Mouse (Mus musculus): ENCODE results near the gene Ctsf.
"Not testable (repeated sequence)": the region's sequence is repeated elsewhere in the genome, so short reads cannot be mapped to it uniquely, and the experiment has no call there.

The Ctsf gene

DNA sequence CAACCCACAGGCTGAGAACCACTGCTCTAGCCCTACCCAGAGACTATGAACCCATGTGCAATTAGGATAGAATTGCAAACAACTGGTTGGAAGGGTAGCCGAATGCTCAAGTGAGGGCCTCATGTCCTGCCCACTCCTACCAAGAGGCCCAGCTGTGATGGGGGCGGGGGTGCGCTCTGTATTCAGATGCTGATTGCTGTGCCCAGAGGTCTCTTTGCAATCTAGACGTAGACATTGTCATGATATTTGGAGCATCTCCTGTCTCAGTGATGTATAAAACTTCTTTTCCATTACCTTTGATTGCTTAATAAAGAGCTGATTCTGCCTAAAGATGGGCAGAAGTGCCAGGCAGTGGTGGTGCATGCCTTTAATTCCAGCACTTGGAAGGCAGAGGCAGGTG lies 5.1 kb upstream of the Ctsf start:
- DNase-seq (ENCODE audit: low spot score in 2 of 2) = no peak

DNA sequence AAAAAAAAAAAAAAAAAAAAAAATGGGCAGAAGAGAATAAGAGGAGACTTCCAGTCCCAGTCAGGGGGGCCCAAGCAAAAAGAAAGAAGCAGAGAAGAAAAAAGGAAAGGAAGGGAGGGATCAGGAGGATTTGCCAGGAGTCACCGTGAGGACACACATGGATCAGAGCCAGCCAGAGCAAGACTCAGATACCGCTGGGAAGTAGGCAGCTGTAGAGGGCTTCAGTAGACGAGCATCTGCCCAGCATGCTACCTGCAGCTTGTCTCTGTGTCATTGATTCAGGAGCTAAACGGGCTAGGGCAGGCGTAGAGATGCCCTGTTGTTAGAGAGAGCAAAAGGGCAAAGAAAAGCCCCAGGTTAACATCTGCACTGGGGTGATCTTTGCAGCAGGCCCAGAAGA lies 4.6 kb upstream of the Ctsf start:
- no peak for DNase-seq (ENCODE audit: low spot score in 2 of 2)

DNA sequence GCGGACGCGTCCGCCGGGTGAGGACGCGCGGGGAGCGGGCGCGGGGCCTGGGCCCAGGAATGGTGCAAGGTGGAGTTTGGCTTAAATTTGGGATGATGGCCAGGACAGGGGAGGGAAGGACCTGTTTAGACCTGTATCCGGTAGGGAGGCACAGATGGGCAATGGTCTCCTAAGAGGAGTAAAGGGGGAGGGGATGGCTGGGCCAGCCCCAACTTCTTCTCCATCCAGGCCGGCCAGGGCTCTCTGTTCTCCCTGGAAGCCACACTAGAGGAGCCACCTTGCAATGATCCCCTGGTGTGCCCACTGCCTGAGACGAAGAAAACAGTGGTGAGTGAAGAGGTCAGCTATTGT lies 515 bp downstream of the Ctsf start:
- DNase-seq (ENCODE audit: low spot score in 2 of 2) = no peak

DNA sequence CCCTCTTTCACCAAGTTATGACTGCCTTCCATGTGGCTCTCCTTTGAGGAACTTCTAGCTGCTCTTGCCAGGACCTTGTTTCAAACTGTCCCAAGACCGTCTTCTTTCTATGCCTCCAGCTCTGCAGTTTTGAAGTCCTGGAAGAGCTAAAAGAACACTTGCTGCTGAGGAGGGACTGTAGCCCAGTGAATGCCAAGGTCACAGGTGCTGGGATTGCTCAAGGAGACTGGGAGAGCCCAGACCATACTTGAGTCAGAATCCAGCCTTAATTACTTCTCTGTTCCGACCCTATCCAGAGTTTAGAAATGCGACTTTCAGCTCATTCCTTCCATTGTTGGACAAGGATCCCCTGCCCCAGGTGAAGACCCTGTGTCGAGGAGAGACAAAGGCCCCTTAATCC lies 1.0 kb downstream of the Ctsf start:
- no peak for DNase-seq (ENCODE audit: low spot score in 2 of 2)

DNA sequence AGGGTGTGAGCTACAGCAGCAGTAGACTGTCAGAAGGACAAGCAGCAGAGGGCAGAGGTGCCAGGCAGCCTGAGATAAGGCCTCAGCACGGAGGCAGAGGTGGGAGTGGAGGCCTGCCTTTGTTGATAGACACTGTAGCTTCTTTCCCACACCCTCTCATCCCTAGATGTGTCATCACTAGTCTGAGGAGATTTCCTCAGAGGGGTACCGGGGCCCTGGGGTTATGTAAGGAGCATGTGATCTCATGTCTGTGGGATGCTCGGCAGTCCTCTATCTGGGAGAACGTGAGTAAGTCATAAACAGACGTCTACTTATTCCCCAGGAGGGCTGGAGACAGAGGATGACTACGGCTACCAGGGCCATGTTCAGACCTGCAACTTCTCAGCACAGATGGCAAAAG lies 4.2 kb downstream of the Ctsf start:
- no peak for DNase-seq (ENCODE audit: low spot score in 2 of 2)

- no peak for DNase-seq (ENCODE audit: low spot score in 2 of 2)
Measured at GRCm38 (mm10) chr19:4863048-4863447, 8.1 kb downstream of the Ctsf start.

- no peak for DNase-seq (ENCODE audit: low spot score in 2 of 2)
Measured at GRCm38 (mm10) chr19:4865147-4865546, 10.2 kb downstream of the Ctsf start.

DNA sequence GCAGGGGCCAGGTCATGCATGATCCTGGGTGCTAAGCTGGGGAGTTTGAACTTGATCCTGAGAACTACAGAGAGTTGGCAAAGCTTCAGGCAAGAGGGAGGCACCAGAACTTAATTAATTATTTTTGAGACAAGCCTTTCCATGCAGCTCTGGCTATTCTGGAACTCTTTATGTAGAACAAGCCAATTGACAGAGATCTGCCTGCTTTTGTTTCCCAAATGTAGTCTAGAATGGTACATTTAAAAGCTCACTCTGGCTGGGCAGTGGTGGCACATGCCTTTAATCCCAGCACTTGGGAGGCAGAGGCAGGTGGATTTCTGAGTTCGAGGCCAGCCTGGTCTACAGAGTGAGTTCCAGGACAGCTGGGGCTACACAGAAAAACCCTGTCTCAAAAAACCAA lies 19.7 kb downstream of the Ctsf start:
- not testable (repeated sequence) for DNase-seq (ENCODE audit: low spot score in 2 of 2)

GRCm38 (mm10) chr19:4876241-4876640 lies 21.3 kb downstream of the Ctsf start:
- no peak for DNase-seq (ENCODE audit: low spot score in 2 of 2)

GRCm38 (mm10) chr19:4876755-4877154 lies 21.8 kb downstream of the Ctsf start:
- no peak for DNase-seq (ENCODE audit: low spot score in 2 of 2)

GRCm38 (mm10) chr19:4877785-4878184 lies 22.9 kb downstream of the Ctsf start, which contains the start of gene Actn3:
Actn3 (minus strand) TSS chr19:4877909.
- DNase-seq (ENCODE audit: low spot score in 2 of 2) = no peak

- DNase-seq (ENCODE audit: low spot score in 2 of 2) = peak; percentile 94 to 95
Measured at GRCm38 (mm10) chr19:4878405-4879323, 23.7 kb downstream of the Ctsf start, which contains the start of gene Zdhhc24. Zdhhc24 (plus strand) TSS chr19:4878668.

DNA sequence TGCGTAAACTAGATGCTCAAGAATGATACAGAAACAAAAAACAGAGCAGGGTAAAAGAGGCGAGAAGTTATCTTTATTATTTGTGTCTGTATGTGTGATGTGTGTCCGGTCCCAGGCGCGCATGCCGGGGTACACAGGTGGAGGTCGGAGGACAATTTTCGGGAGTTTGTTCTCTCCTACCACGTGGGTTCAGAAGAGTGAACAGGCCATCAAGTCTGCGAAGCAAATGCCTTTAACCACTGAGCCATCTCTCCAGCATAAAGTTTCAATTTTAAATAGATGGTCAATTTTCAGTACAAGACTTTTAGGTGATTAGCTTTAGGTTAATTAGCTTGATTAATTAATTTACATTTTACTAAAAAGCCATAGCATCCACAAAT lies 24.4 kb downstream of the Ctsf start:
- no peak for DNase-seq (ENCODE audit: low spot score in 2 of 2)

- no peak for DNase-seq (ENCODE audit: low spot score in 2 of 2)
Measured at GRCm38 (mm10) chr19:4883961-4884360, 29.0 kb downstream of the Ctsf start.

DNA sequence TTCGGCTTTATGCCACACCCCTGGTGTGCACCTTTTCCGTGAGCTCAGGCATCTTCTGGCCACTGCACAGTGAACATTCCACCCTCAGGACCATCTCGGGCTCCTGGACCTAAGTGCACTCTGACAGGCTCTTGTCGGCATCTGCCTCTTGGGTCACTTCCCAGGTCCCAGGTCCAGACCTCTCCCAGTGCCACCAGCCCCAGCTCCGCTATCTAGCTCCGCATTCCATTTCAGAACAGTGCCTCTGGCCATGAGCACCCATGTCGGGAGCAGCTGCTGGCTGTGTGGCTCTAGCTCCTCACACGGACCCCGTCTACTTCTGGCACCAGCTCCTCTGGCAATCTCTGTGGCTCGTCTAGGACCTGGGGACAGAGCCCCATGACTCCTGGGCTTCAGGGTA lies 34.9 kb downstream of the Ctsf start:
- no peak for DNase-seq (ENCODE audit: low spot score in 2 of 2)

DNA sequence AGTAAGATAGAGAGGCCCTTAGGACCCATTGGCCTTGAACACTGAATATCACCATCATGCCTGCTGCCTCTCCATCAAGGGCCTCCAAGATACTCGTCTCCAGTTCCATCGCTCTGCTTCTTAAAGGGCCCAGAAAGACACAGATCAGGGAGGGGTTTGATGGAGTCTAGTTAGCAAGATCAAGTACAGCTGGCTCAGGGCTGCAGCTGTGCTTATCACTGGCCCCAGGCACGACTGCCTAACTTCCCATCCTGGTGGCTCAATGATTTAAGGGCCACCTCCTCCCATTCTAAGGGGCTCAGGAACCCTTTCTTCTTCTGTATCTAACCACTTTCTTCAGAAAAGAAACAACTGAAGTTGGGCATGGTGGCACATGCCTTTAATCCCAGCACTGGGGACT lies 36.9 kb downstream of the Ctsf start:
- no peak for DNase-seq (ENCODE audit: low spot score in 2 of 2)

DNA sequence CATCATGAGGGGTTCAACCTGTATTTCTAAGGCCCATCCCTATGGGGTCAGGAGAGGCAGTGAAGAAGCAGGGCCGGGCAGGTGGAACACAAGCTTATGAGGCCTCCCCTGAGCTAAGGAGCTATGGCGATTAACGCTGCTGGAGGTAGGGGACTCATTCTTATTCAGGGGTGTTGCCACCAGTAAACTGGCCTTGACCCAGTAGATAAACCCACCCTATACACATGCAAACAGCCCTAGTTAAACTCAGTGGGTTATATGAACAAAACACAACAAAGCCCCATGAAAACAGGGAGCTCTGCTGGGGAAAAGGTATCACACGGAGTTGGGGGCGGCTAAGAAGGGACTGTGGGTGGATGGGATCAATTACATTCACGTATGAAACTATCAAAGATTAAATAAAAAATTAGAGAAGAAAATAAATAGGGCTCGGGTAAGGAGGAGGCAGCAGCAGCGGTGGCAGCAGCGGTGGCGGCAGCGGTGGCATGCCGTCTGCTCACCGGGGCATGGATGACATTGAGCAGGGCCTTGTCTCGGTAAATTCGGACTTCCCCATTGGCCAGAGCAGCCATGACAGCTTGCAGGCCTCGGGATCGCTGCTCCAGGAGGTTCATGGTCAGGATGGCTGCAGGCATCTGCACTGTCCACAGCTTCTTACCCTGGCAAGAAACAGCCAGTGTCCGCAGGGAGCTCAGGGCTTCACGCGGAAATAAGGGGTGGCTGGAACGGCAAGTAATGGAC lies 42.0 kb downstream of the Ctsf start:
- DNase-seq (ENCODE audit: low spot score in 2 of 2) = no peak

DNA sequence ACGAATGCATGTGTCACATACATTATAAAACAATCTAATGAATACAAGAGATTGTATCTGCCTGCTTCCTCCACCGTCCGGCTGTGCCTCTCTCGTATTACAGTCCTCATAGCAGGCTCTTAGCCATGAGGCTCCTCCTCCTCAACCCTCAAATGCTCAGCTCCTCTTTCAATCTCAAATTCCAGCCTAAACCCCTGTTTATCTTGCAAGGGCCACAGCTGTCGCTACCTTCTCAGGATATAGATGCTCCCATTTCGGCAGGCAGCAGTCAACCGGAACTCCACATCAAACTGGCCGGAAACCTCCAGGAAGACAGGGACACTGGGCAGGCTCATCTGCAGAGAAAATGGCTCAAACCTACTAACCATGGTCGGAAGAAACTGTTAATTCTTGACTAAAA lies 44.0 kb downstream of the Ctsf start:
- DNase-seq (ENCODE audit: low spot score in 2 of 2) = no peak

DNA sequence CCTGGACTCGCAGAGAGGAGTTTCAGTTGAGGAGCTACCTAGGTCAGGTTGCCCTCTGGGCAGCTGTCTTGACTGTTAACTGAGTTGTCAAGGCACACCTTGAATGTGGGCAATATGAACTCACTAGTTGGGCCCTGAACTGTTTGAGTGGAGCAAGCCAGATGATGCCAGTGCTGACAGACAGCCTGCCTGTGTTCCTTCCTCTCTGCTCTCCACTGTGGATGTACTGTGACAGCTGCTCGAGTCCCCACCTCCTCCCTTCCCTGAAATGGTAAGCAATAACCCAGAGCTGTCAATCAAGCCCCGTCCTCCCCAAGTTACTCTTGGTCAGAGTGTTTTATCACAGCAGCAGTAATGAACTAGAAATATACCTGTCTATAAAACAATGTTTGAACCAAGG lies 45.0 kb downstream of the Ctsf start:
- DNase-seq (ENCODE audit: low spot score in 2 of 2) = no peak

- peak; percentile 66 to 74 for DNase-seq (ENCODE audit: low spot score in 2 of 2)
Measured at GRCm38 (mm10) chr19:4905979-4906794, 51.3 kb downstream of the Ctsf start, which contains the start of gene Bbs1. Bbs1 (minus strand) TSS chr19:4906628.

GRCm38 (mm10) chr19:4908107-4908506 lies 53.2 kb downstream of the Ctsf start:
- DNase-seq (ENCODE audit: low spot score in 2 of 2) = peak in 1 of 2 experiments; percentile 37

DNA sequence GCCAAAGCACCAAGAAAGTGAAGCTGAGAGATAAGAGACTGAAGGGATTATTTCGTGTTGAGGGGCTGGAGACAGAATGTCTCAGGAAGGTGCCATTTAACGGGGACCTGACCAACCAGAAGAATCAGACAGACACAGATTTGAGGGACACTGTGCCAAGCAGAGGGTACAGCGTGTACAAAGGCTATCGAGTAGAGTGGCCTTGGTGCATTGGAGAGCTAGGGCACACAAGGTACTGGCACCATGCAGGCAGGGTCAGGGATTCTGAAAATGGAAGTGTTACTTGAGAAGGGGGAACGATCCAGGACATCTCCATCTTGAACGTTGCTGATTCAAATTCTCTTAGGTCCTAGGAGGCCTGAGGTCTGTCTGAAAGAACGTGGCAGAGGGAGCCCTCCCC lies 54.4 kb downstream of the Ctsf start:
- no peak for DNase-seq (ENCODE audit: low spot score in 2 of 2)
